In the genomic region with DNA sequence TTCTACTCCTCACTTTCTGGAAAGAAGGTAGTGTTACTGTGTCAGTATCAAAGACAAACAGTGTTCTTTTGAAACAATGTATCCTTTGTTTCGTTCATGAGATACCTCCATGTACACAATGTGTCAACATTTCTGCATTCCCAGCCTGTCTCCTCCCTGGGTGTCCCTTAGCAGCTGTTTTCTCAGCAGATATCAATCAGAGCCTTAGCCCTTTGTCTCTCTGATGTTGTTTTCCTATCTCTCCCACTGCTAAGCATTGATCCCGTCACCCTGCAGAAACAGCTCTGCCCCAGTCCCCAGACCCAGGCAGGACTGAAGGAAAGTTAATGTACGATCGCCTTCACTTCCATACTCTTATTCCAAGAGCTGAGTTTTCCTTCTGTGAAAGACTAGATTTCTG, we compare ENCODE assay signal across 20 mouse cellular contexts. TPM values are rescaled to one million over a fixed set of nuclear protein-coding genes. Genes with fewer than 3 reads are reported as not detected.
DNase-seq lines count a peak whose midpoint lies in the region; ATAC-seq and TF ChIP-seq lines count a peak whose summit lies in the region.
"Had no signal": no experiment of that assay in that cellular context is flagged by ENCODE, and none has a peak within 500 bp of the region (broad histone marks: within the 10 kb centered on the region; RNA-seq: fewer than 3 reads in every experiment).

No protein-coding gene starts in this region.

- intact Hi-C loops in left cerebral cortex, postnatal 10 days (cut with DNase I) = loop anchor here (10.0 kb wide), 1 partner anchor 325 kb away; no protein-coding TSS in a partner anchor

- H3K4me2 ChIP-seq in midbrain, embryonic 14.5 days (ENCODE audit: low read length) = no peak overlapping the region
- peak overlapping the region; percentile 19; the same call in 1 of the 2 replicates for H3K4me2 ChIP-seq in hindbrain, embryonic 12.5 days (replicated peaks)
- peak overlapping the region; percentile 23; the same call in 1 of the 2 replicates for H3K4me2 ChIP-seq in hindbrain, postnatal 0 days (ENCODE audit: low read depth, low read length)
- H3K4me2 ChIP-seq: limb, embryonic 15.5 days; liver, embryonic 15.5 days; stomach, embryonic 15.5 days had no signal

- H3K36me3 ChIP-seq in midbrain, embryonic 14.5 days (ENCODE audit: control insufficient read depth, insufficient read depth, low read length) = no peaks in the 10 kb centered on the region
- no peaks in the 10 kb centered on the region for H3K36me3 ChIP-seq in midbrain, embryonic 10.5 days
- H3K36me3 ChIP-seq in hindbrain, embryonic 12.5 days = no peaks in the 10 kb centered on the region
- H3K36me3 ChIP-seq in hindbrain, postnatal 0 days (ENCODE audit: insufficient read depth, low read length) = no peaks in the 10 kb centered on the region
- H3K36me3 ChIP-seq: embryonic facial prominence, embryonic 10.5 days; heart, embryonic 10.5 days; limb, embryonic 15.5 days; liver, embryonic 15.5 days; stomach, embryonic 15.5 days had no signal

- ATAC-seq in midbrain, embryonic 14.5 days (ENCODE audit: low FRiP score, low TSS enrichment) = no peak
- ATAC-seq in hindbrain, embryonic 12.5 days (ENCODE audit: low FRiP score) = peak; percentile 67
- no peak for ATAC-seq in hindbrain, postnatal 0 days
- ATAC-seq: forebrain, postnatal 0 days had no signal

- H3K27me3 ChIP-seq in midbrain, embryonic 14.5 days (ENCODE audit: control insufficient read depth, insufficient read depth, low read length) = no peaks in the 10 kb centered on the region
- no peaks in the 10 kb centered on the region for H3K27me3 ChIP-seq in midbrain, embryonic 10.5 days (ENCODE audit: low read depth, poor library complexity, severe bottlenecking)
- no peaks in the 10 kb centered on the region for H3K27me3 ChIP-seq in hindbrain, embryonic 12.5 days
- H3K27me3 ChIP-seq in hindbrain, postnatal 0 days (ENCODE audit: insufficient read depth, low read length) = no peaks in the 10 kb centered on the region
- H3K27me3 ChIP-seq: limb, embryonic 15.5 days; liver, embryonic 15.5 days; stomach, embryonic 15.5 days had no signal

- no peak overlapping the region for H3K4me3 ChIP-seq in midbrain, embryonic 14.5 days (replicated peaks; ENCODE audit: low read depth, low read length)
- no peak overlapping the region for H3K4me3 ChIP-seq in midbrain, embryonic 10.5 days
- H3K4me3 ChIP-seq in hindbrain, embryonic 12.5 days = no peak overlapping the region
- H3K4me3 ChIP-seq in hindbrain, postnatal 0 days (ENCODE audit: low read length) = no peak overlapping the region
- H3K4me3 ChIP-seq: embryonic facial prominence, embryonic 10.5 days; heart, embryonic 10.5 days; limb, embryonic 15.5 days; liver, embryonic 15.5 days; stomach, embryonic 15.5 days had no signal

- no peaks in the 10 kb centered on the region for H3K9me3 ChIP-seq in midbrain, embryonic 14.5 days (ENCODE audit: control insufficient read depth, low read length)
- H3K9me3 ChIP-seq in midbrain, embryonic 10.5 days (replicated peaks) = no peaks in the 10 kb centered on the region
- H3K9me3 ChIP-seq in hindbrain, embryonic 12.5 days (replicated peaks) = no peaks in the 10 kb centered on the region
- H3K9me3 ChIP-seq in hindbrain, postnatal 0 days (ENCODE audit: low read length) = no peaks in the 10 kb centered on the region
- H3K9me3 ChIP-seq: embryonic facial prominence, embryonic 10.5 days; heart, embryonic 10.5 days; limb, embryonic 15.5 days; liver, embryonic 15.5 days; stomach, embryonic 15.5 days had no signal

- H3K9ac ChIP-seq in midbrain, embryonic 14.5 days (replicated peaks; ENCODE audit: low read length) = no peak overlapping the region
- H3K9ac ChIP-seq in hindbrain, embryonic 12.5 days = no peak overlapping the region
- no peak overlapping the region for H3K9ac ChIP-seq in hindbrain, postnatal 0 days (replicated peaks; ENCODE audit: low read length)
- H3K9ac ChIP-seq: forebrain, postnatal 0 days; limb, embryonic 15.5 days; liver, embryonic 15.5 days; stomach, embryonic 15.5 days had no signal

- peak overlapping the region; percentile 58; the same call in 1 of the 2 replicates for H3K27ac ChIP-seq in midbrain, embryonic 14.5 days (replicated peaks; ENCODE audit: low read depth, low read length)
- no peak overlapping the region; the same call in 1 of the 2 replicates for H3K27ac ChIP-seq in midbrain, embryonic 10.5 days (replicated peaks)
- H3K27ac ChIP-seq in hindbrain, embryonic 12.5 days = peak overlapping the region; percentile 62
- no peak overlapping the region for H3K27ac ChIP-seq in hindbrain, postnatal 0 days
- H3K27ac ChIP-seq: embryonic facial prominence, embryonic 10.5 days; heart, embryonic 10.5 days; kidney, postnatal 0 days; limb, embryonic 15.5 days; liver, embryonic 15.5 days; stomach, embryonic 15.5 days had no signal

- H3K4me1 ChIP-seq in midbrain, embryonic 14.5 days (ENCODE audit: control insufficient read depth, insufficient read depth, low read length) = peaks cover 16% of the 10 kb centered on the region
- peaks cover 16% of the 10 kb centered on the region for H3K4me1 ChIP-seq in midbrain, embryonic 10.5 days
- peaks cover 14% of the 10 kb centered on the region for H3K4me1 ChIP-seq in hindbrain, embryonic 12.5 days
- H3K4me1 ChIP-seq in hindbrain, postnatal 0 days (ENCODE audit: insufficient read depth, low read length) = peaks cover 12% of the 10 kb centered on the region; the same call in 1 of the 2 replicates
- H3K4me1 ChIP-seq: heart, embryonic 10.5 days; limb, embryonic 15.5 days; liver, embryonic 15.5 days; stomach, embryonic 15.5 days had no signal

- DNase-seq in midbrain, embryonic 14.5 days = no peak
- DNase-seq in midbrain, embryonic 10.5 days (ENCODE audit: low spot score) = no peak
- DNase-seq in hindbrain, postnatal 0 days (ENCODE audit: low spot score) = no peak
- no peak for DNase-seq in cerebellum, adult 11 months
- no peak for DNase-seq in left cerebral cortex, postnatal 10 days (ENCODE audit: extremely low spot score in 1 of 2, low spot score in 2 of 2)
- no peak for DNase-seq in ovary, postnatal 36 days (ENCODE audit: low spot score)
- DNase-seq: adrenal gland, adult 2 months; heart, postnatal 10 days; kidney, adult 18-20 months; right cerebral cortex, postnatal 25 days had no signal

- WGBS in midbrain, embryonic 14.5 days = 44% methylated on average over 4 of the region's 4 CpGs
- 39% methylated on average over 4 of the region's 4 CpGs for WGBS in midbrain, embryonic 10.5 days
- 24% methylated on average over 4 of the region's 4 CpGs for WGBS in hindbrain, embryonic 12.5 days
- 15% methylated on average over 4 of the region's 4 CpGs for WGBS in hindbrain, postnatal 0 days

- TF ChIP-seq CTCF in hindbrain, postnatal 0 days (IDR thresholded peaks at IDR 0.05; ENCODE audit: low read depth) = no peak

RNA-seq across cellular contexts. Expression of gene Ctnna2, which starts 9.7 kb away (rescaled TPM):
- polyA plus RNA-seq in midbrain, embryonic 14.5 days (2014; fragmentation: Nextera tagmentation; extraction: Ambion mirVana) = 137 and 141 TPM in 2 replicates
- polyA plus RNA-seq in midbrain, embryonic 10.5 days (2016; fragmentation: Nextera tagmentation; extraction: Ambion mirVana) = 21.6 and 36.8 TPM in 2 replicates
- 96.8 and 98.5 TPM in 2 replicates for polyA plus RNA-seq in hindbrain, embryonic 12.5 days (2016; fragmentation: Nextera tagmentation; extraction: Ambion mirVana)
- 150 TPM in 2 replicates for total RNA-seq in hindbrain, postnatal 0 days (2014; rRNA removed)
- 83.5 and 95.0 TPM in 2 replicates for polyA plus RNA-seq in hindbrain, postnatal 0 days (2015; fragmentation: Nextera tagmentation; extraction: Ambion mirVana)
- 100 to 1,000 TPM; 153 to 158 TPM for total RNA-seq in left cerebral cortex, postnatal 10 days (2021)
- total RNA-seq: megakaryocyte progenitor cell, adult 5-6 weeks; neutrophil, adult 5-6 weeks had no signal

Comparison
In these comparisons a context has a peak if more than half of its experiments do, and no peak if none do; other contexts are left out.
1. H3K27ac ChIP-seq: peak in midbrain, embryonic 14.5 days (single experiment) and hindbrain, embryonic 12.5 days (single experiment); none in midbrain, embryonic 10.5 days (single experiment) and hindbrain, postnatal 0 days (single experiment).